Mouse (Mus musculus): ENCODE data around the gene Mrps18c.
A peak's percentile ranks its signal among the peaks of the same experiment; 100 is the strongest.

Mrps18c gene

DNA sequence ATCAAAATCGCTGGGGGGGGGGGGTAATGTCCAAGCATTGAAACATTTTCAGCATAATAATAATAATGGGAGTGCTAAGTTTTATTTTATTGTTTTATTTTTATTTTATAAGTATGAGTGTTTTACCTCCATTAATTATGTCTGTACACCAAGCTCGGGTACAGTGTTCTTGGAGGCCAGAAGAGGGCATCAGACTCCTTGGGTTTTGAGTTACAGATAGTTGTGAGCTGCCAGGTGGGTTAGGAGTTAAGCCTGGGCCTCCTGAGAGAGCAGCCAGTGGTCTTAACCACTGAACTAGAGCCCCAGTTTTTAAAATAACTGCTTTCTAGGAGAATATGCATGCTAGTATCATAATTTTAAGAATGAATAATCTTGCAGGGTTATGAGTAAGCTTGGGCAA, 27.5 kb downstream of the Mrps18c start:
- peak; percentile 77 for DNase-seq (ENCODE audit: low read depth, low spot score)

DNA sequence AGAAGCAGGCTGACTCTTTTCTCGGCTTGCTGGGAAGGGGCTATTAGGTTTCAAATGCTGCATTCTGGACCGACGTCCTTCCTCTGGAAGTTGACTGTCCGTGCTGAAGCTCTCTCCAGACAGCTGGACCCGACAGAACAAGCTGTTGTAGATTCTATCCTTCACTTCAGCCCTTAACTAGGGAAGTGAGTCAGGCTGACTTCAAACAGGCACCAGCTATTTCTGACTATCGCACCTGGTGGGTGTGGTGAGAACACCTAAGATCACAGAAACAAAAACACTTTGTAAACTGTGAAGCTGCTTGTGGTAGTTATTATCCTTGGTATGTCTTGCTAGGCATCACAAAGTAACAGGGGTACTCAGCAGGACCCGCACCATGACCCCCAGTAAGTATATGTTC, 28.1 kb downstream of the Mrps18c start:
- peak; percentile 60 for DNase-seq (ENCODE audit: low read depth, low spot score)

DNA sequence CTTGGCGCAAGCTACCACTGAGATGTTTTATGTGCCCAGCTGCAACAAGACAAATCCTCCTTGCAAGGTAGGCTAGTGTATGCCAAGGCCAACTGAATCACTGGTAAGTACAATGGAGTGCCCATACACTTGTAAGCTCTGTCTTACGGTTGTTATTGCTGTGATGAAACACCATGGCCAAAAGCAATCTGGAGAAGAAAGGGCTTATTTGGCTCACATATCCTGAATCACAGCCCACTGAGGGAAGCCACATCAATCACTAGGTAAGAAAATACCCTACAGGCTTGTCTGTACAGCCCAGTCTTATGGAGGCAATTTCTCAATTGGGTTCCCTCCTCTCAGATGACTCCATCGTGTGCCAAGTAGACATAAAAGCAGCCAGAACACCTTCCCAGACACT, 30.3 kb downstream of the Mrps18c start:
- no peak for DNase-seq (ENCODE audit: low read depth, low spot score)

DNA sequence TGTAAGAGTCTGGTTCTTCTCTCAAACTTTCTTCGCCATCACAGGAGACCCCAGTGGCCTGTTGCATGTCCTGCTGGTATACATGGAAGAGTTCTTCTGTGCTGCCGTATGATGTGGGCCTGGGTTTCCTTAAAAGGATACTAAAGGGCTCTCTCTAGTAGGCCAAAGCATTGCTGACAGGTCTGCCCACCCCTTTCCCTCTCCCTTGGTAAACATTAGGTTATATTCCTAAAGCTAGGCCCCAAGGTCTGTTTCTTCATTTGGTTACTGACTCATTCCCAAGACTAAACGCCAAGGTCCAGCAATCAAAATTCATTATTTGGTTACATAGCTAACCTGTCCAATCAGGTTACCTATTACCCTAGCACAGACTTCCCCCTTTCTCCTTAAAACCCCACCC, 34.3 kb downstream of the Mrps18c start:
- DNase-seq (ENCODE audit: low read depth, low spot score) = no peak

DNA sequence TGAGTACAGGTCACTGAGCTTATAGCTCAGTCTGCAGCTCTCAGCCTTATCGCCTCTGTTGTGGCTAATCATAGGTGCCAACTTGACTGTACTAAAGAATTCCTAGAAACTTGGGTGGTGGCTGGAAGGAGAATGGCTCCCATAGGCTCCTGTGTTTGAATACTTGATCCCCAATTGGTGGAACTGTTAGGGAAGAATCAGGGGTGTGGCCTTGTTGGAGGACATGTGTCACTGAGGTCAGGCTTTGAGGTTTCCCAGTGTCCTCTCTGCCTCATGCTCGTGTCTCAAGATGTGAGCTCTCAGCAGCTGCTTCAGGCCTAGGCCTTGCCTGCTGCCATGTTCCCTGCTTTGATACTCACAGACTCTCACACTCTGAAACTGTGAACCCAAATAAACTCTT, 35.4 kb downstream of the Mrps18c start:
- DNase-seq (ENCODE audit: low read depth, low spot score) = no peak

DNA sequence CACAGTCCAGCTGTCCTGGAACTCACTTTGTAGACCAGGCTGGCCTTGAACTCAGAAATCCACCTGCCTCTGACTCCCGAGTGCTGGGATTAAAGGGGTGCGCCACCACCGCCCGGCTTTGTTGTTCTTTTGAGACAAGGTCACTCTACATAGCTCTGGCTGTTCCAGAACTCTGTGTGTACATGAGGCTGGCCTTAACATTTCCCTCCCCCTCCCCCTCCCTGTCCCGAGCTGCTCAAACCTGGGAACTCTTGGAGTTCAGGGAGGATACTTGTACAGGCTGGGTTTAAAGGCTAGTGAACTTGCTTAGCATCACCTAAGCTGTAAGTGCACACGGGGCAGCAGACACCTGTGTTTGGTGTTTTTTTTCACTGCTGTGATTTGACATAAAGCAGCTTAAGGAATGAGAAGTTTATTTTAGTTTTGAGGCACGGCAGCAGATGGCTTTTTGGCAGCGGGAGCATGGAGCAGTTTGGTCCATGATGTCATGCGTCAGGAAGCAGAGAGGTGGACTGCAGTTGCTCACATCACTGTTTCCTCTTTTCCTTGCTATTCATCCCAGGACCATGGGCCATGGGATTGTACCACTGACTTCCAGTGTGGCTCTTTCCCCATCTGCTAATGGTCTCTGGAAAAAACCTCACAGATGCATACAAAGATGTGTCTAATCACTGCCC, 37.6 kb downstream of the Mrps18c start:
- no peak for DNase-seq (ENCODE audit: low read depth, low spot score)

DNA sequence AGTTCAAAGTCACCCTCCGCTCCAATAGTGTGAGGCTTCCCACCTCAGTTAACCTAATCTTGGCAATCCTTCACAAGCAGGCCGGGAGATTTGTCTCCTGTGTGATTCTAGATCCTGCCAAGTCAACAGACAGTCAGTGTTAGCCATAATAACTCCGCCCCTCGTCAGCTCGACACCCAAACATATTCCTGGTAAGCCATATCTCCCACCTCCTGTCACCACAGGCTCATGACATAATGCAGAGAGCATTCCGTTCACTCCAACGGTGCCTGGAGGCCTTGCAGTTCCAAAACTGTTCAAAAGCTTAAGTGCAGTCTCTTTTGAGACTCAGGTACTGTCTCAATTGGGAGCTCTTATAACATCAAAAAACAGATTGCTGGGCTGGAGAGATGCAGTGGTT, 39.5 kb downstream of the Mrps18c start:
- no peak for DNase-seq (ENCODE audit: low read depth, low spot score)

DNA sequence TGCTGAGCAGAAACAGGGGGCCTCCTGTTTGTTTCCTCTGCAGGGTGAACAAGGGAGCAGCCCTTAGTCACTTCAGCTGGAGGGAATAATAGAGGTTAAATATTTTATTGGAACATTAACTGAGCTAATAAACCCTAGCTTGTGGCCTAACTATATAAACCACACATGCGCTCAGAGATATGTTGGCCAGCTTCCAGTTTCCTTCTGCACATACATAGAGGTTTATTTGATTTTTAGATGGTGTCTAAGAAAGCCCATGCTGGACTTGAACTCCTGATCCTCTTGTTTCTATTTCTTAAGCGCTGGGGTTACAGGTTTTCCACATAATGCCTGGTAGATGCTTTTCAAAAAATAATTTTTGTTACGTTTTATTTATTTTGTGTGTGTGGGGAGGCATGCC, 46.1 kb downstream of the Mrps18c start:
- no peak for DNase-seq (ENCODE audit: low read depth, low spot score)

DNA sequence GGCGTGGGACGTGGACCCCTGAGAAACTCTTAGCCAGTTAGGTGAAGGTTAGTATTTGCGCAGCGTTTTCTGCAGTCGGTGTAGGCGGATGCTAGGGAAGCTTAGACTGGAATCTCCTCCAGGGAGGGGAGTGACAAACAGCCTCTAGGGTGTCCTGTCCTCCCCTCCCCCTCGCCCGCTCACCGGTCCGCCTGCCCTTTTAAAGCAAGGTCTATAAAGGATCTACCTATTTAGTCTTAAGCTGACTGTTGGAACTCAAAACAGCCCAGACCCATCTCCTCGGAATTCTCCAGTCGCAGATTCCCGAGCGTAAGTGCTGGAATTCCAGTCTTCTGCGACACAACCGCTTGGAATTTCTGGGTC, 47.0 kb downstream of the Mrps18c start, which contains the start of gene Gpat3:
TSS of gene Gpat3 (plus strand) at position 229 of the 363 bp plus-strand sequence.
- no peak for DNase-seq (ENCODE audit: low read depth, low spot score)

DNA sequence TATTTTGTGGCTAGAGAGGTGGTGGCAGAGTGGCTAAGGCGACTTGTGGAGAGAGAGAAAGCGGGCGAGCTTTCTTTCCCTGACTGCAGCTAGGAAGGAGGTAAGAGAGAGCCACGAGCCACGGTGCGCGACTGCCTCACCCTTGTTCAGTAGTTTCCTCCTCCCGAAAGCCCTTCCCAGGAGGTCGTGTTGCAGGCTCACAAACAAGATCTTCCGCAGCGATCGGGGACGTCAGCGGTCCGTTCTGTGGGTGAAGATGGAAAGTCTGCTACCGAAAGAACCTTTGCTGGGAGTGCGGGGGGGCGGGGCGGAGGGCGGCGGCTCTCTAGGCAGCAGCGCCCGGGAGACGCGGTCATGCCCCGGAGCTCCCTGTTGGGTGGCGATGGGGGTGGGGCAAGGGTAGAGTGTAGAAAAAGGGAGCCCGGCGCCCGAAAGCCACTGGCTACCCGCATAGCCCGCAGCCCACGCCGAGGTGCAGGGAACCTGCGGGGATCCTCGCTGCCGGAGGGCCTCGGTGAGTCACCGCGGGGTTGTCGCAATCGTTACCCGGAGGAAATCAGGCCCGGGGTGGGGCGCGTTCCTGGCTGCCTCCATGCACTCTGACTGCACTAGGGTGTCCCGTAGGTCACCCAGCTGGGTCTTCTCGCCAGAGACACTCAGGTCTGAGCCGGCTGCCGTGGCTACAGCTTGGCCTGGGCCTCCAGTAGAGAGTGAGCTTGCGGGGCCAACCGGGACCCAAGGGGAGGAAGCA, 47.6 kb downstream of the Mrps18c start:
- DNase-seq (ENCODE audit: low read depth, low spot score) = peak; percentile 85

DNA sequence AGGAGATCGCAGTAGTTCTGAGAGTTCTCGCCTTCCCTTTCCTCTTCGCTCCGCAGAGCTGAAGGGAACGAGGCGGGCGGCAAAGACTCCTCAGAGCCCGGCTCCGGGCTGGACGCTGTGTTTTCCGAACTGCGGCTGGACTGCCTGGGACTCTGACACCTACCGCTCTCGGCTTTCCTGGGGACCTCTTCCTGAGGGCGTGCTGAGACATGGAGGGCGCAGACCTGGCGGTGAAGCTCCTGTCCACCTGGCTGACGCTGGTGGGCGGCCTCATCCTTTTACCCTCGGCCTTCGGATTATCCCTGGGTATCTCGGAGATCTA, 48.1 kb downstream of the Mrps18c start:
- no peak for DNase-seq (ENCODE audit: low read depth, low spot score)

DNA sequence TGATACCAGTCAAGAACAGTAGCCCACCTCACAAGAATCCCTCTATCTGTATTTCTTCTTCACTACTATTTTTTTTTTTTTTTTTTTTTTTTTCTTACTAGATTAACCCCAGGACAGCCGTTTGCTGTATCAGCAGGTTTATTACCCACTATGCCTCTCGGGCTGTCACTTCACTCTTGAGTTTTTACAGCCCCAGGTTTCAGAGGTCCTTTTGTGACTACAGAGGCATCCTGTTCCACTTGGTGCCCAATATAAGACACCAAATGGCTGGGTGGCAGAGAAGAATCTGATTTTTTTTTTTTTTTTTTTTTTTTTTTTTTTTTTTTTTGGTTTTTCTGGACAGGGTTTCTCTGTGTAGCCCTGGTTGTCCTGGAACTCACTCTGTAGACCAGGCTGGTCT, 48.7 kb downstream of the Mrps18c start:
- peak; percentile 73 for DNase-seq (ENCODE audit: low read depth, low spot score)

DNA sequence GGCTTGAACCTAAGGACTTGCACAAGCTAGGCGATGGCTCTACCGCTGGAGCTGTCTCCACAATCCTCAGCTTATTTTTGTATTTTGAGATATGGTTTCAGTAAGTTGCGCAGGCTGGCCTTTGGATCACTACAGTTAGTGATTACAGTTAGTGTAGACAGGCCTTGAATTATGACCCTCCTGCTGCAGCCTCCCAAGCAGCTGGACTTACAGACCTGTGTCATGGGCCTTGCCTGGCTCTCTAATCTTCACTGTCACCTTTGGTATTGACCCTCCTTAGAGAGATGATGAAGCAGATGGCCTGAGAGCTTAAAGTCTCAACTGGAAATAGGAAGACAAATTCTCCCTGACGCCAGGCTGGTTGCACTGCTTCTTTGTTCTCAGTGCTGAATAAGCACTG, 55.5 kb downstream of the Mrps18c start:
- no peak for DNase-seq (ENCODE audit: low read depth, low spot score)
